Mouse (Mus musculus) forebrain, postnatal 0 days (tissue): ENCODE measurements around the gene Rhox2b. TPM values are rescaled to one million over a fixed set of nuclear protein-coding genes. Genes with fewer than 3 reads are reported as not detected.
"Not testable (repeated sequence)": the region's sequence is repeated elsewhere in the genome, so short reads cannot be mapped to it uniquely, and the experiment has no call there.

Source experiments
- ATAC-seq: fragments of 200-750 bp; cut with Nextera tagmentation; 2 replicates; pipeline ENCODE4 v1.8.0; 2017; ENCODE audit warnings: mild to moderate bottlenecking, moderate library complexity
- DNase-seq: peaks from one replicate; pipeline ENCODE4 v3.0.0-alpha.2; 2015
- H3K27ac ChIP-seq: fragments of 300-500 bp; sonication (generic); 2 replicates; pipeline ENCODE4 v1.5.1; 2014; ENCODE audit warnings: low read depth, mild to moderate bottlenecking, antibody characterized with exemption, low read length, moderate library complexity, mixed read lengths
- H3K27me3 ChIP-seq: fragments of 300-500 bp; sonication (generic); 2 replicates; pipeline ENCODE4 v1.6.1; 2014; ENCODE audit warnings: mild to moderate bottlenecking, low read length, mixed read lengths; ENCODE audit not compliant: insufficient read depth
- H3K36me3 ChIP-seq: fragments of 300-500 bp; sonication (generic); 2 replicates; pipeline ENCODE4 v1.6.1; 2014; ENCODE audit warnings: mild to moderate bottlenecking, moderate library complexity; ENCODE audit not compliant: insufficient read depth
- H3K4me1 ChIP-seq: fragments of 300-500 bp; sonication (generic); 2 replicates; pipeline ENCODE4 v1.6.1; 2014; ENCODE audit warnings: antibody characterized with exemption; ENCODE audit not compliant: insufficient read depth
- H3K4me2 ChIP-seq: fragments of 300-500 bp; sonication (generic); 2 replicates; pipeline ENCODE4 v1.6.1; 2014; ENCODE audit warnings: low read depth, mild to moderate bottlenecking, moderate library complexity
- H3K4me3 ChIP-seq: fragments of 300-500 bp; sonication (generic); 2 replicates; pipeline ENCODE4 v1.5.1; 2014; ENCODE audit warnings: low read depth, low read length, mixed read lengths
- H3K9ac ChIP-seq: fragments of 300-500 bp; sonication (generic); 2 replicates; pipeline ENCODE4 v1.6.1; 2014; ENCODE audit warnings: mild to moderate bottlenecking
- H3K9me3 ChIP-seq: fragments of 300-500 bp; sonication (generic); 2 replicates; pipeline ENCODE4 v1.6.1; 2016; ENCODE audit warnings: low read length
- WGBS: fragments of 180-500 bp; shearing (Covaris S2); extraction: QIAGEN DNeasy Blood & Tissue Kit; methylation state at CpG from one replicate; pipeline ENCODE4 v1.1.7; 2014; 5-methylcytosine and 5-hydroxymethylcytosine counted together
- polyA plus RNA-seq: library from polyadenylated mRNA; unstranded; fragments of >200 nt; fragmentation: Nextera tagmentation; extraction: Ambion mirVana; gene quantifications from 2 replicates; pipeline ENCODE4 v1.2.1, GENCODE M21; 2015
- total RNA-seq: library from RNA; depleted of rRNA; stranded (reverse); fragments of >200 nt; gene quantifications from 2 replicates; pipeline ENCODE4 v1.2.3, GENCODE M21; 2014; rRNA removed

The Rhox2b gene
- total RNA-seq: not detected in 2 replicates
- polyA plus RNA-seq: not detected in 2 replicates

DNA sequence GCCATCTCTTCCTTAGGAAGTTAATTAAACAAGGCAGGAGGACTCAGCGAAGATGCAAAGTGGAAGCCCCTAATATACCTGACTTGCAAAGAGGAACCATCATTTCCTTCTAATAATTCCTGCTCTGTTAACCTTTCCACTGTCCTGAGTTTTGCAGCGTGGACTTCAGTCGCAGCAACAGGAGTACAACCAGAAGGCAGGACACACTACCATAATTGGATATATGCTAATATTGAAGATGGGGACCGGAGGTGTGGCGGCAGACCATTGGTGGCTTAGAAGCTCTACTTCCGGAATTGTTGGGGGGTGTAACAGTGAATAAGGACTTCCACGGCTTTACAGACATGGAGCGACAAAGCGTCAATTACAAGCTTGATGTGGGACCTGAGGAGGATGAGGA lies at the start of gene Rhox2b:
Gene Rhox2b, plus strand, starts transcription at position 301 of the 400 bp plus-strand sequence.
- H3K4me1 ChIP-seq, DNase-seq, H3K9ac ChIP-seq, H3K36me3 ChIP-seq, H3K27ac ChIP-seq, H3K4me2 ChIP-seq, H3K4me3 ChIP-seq, H3K9me3 ChIP-seq, H3K27me3 ChIP-seq, ATAC-seq: not testable (repeated sequence)
- WGBS: no CpG with 5 or more reads among the region's 9 CpGs

DNA sequence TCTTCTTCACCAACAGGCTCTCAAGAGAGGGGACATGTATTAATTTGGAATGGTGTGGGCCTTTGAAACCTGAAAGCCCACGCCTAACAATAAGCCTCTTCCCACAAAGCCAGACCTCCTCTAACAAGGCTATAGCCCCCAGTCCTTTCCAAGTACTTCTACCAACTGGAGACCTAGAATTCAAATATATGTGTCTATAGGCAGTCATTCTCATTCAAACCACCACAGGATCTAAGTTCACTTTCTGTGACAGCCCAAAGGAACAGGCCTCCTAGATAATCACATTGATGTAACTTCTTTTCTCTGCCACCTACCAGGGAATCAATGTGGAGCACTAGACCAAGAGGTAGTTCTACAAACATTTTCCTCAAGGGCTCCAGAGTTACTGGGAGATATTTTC lies 32.1 kb upstream of the Rhox2b start, which contains the start of gene Rhox3a2:
Gene Rhox3a2, plus strand, starts transcription at position 301 of the 400 bp plus-strand sequence.
- not testable (repeated sequence) for H3K36me3 ChIP-seq, H3K9ac ChIP-seq, H3K27me3 ChIP-seq, ATAC-seq, H3K4me1 ChIP-seq, H3K4me3 ChIP-seq, H3K4me2 ChIP-seq, H3K27ac ChIP-seq, H3K9me3 ChIP-seq, DNase-seq
- no CpG with 5 or more reads among the region's 1 CpGs for WGBS

DNA sequence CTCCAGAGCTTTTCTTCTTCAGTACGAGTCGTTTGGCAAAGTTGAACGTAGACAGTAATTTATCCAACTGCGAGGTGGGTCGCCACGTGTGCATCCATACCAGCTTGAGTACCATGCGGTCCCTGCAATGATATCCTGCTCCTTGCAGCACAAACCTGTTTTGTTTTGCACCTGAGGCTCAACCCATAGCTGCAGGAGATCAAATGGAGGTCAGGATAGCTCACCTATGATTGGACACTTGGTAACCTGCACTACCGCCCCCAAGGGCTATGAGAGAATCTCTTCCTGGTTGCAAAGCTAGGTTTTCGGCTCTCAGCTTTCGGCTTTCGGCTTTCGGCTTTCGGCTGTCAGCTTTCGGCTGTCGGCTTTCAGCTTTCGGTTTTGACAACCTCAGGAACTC lies 21.3 kb upstream of the Rhox2b start, which contains the start of gene Rhox4a2:
Gene Rhox4a2, plus strand, starts transcription at position 301 of the 400 bp plus-strand sequence.
- H3K4me3 ChIP-seq, DNase-seq, ATAC-seq, H3K36me3 ChIP-seq, H3K27me3 ChIP-seq, H3K4me1 ChIP-seq, H3K27ac ChIP-seq, H3K4me2 ChIP-seq, H3K9me3 ChIP-seq, H3K9ac ChIP-seq: not testable (repeated sequence)
- 96% methylated on average over 8 of the region's 16 CpGs for WGBS

DNA sequence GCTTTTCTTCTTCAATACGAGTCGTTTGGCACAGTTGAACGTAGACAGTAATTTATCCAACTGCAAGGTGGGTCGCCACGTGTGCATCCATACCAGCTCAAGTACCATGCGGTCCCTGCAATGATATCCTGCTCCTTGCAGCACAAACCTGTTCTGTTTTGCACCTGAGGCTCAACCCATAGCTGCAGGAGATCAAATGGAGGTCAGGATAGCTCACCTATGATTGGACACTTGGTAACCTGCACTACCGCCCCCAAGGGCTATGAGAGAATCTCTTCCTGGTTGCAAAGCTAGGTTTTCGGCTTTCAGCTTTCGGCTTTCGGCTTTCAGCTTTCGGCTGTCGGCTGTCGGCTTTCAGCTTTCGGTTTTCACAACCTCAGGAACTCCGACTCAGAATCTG lies 20.3 kb downstream of the Rhox2b start, which contains the start of gene Rhox4b:
Gene Rhox4b, plus strand, starts transcription at position 301 of the 400 bp plus-strand sequence.
- not testable (repeated sequence) for H3K4me3 ChIP-seq, H3K9ac ChIP-seq, DNase-seq, H3K27ac ChIP-seq, H3K4me2 ChIP-seq, ATAC-seq, H3K9me3 ChIP-seq, H3K4me1 ChIP-seq, H3K36me3 ChIP-seq, H3K27me3 ChIP-seq
- 89% methylated on average over 14 of the region's 15 CpGs for WGBS

DNA sequence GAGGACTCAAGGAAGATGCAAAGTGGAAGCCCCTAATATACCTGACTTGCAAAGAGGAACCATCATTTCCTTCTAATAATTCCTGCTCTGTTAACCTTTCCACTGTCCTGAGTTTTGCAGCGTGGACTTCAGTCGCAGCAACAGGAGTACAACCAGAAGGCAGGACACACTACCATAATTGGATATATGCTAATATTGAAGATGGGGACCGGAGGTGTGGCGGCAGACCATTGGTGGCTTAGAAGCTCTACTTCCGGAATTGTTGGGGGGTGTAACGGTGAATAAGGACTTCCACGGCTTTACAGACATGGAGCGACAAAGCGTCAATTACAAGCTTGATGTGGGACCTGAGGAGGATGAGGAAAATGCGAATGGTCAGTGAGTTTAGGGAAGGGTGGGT lies 41.5 kb downstream of the Rhox2b start, which contains the start of gene Rhox2c:
Gene Rhox2c, plus strand, starts transcription at position 301 of the 400 bp plus-strand sequence.
- not testable (repeated sequence) for H3K9ac ChIP-seq, H3K27ac ChIP-seq, H3K36me3 ChIP-seq, H3K27me3 ChIP-seq, DNase-seq, H3K4me2 ChIP-seq, ATAC-seq, H3K4me1 ChIP-seq, H3K4me3 ChIP-seq, H3K9me3 ChIP-seq
- 100% methylated on average over 5 of the region's 10 CpGs for WGBS

DNA sequence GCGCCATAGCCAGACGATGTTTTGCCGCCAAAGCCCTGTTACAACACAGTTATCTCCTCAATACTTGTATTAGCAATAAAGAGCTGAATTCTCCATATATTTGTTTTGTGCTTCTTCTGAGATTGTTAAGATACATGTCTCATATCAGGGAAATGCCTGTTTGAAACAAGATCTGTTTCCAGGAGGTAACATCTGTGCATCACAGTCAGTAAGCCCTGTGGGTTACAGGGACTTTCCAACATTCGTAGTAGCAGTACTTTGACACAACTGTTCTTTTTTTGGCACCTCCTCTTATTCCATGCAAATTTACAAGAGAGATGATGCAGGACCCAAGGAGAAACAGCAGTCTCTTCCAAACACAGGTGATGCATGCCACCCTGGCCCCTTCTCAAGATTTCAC lies 46.4 kb downstream of the Rhox2b start, which contains the start of gene Rhox3c:
Gene Rhox3c, plus strand, starts transcription at position 301 of the 400 bp plus-strand sequence.
- not testable (repeated sequence) for H3K27me3 ChIP-seq, H3K9ac ChIP-seq, ATAC-seq, H3K4me1 ChIP-seq, H3K4me3 ChIP-seq, H3K9me3 ChIP-seq, DNase-seq, H3K36me3 ChIP-seq, H3K4me2 ChIP-seq, H3K27ac ChIP-seq
- WGBS: 89% methylated on average over 3 of the region's 4 CpGs

Other genes starting within 250 kb of the Rhox2b start
- gene Akap14, start 243.2 kb upstream of the Rhox2b start, total RNA-seq: 0.31 and 0.48 TPM in 2 replicates
- 0.18 and 0.58 TPM in 2 replicates for gene Akap14, start 243.2 kb upstream of the Rhox2b start, polyA plus RNA-seq
- 189 and 244 TPM in 2 replicates for gene Ndufa1, start 220.9 kb upstream of the Rhox2b start, total RNA-seq
- gene Ndufa1, start 220.9 kb upstream of the Rhox2b start, polyA plus RNA-seq: 644 and 741 TPM in 2 replicates
- 4.2 and 7.8 TPM in 2 replicates for gene Rnf113a1, start 220.8 kb upstream of the Rhox2b start, total RNA-seq
- gene Rnf113a1, start 220.8 kb upstream of the Rhox2b start, polyA plus RNA-seq: 22.9 and 24.0 TPM in 2 replicates
- not detected in 2 replicates for gene Gm9, start 201.0 kb upstream of the Rhox2b start, total RNA-seq
- not detected in 2 replicates for gene Gm9, start 201.0 kb upstream of the Rhox2b start, polyA plus RNA-seq
- not detected in 2 replicates for gene Rhox1, start 189.8 kb upstream of the Rhox2b start, total RNA-seq
- gene Rhox1, start 189.8 kb upstream of the Rhox2b start, polyA plus RNA-seq: not detected in 2 replicates
- not detected in 2 replicates for gene Rhox2a, start 167.1 kb upstream of the Rhox2b start, total RNA-seq
- gene Rhox2a, start 167.1 kb upstream of the Rhox2b start, polyA plus RNA-seq: not detected in 2 replicates
- gene Rhox3a, start 162.1 kb upstream of the Rhox2b start, total RNA-seq: not detected in 2 replicates
- not detected in 2 replicates for gene Rhox3a, start 162.1 kb upstream of the Rhox2b start, polyA plus RNA-seq
- not detected in 2 replicates for gene Rhox4a, start 146.7 kb upstream of the Rhox2b start, total RNA-seq
- gene Rhox4a, start 146.7 kb upstream of the Rhox2b start, polyA plus RNA-seq: not detected in 2 replicates
- gene Rhox3a2, start 32.0 kb upstream of the Rhox2b start, total RNA-seq: not detected in 2 replicates
- gene Rhox3a2, start 32.0 kb upstream of the Rhox2b start, polyA plus RNA-seq: not detected in 2 replicates
- gene Rhox4a2, start 21.2 kb upstream of the Rhox2b start, total RNA-seq: not detected in 2 replicates
- gene Rhox4a2, start 21.2 kb upstream of the Rhox2b start, polyA plus RNA-seq: not detected in 2 replicates
- not detected in 2 replicates for gene Rhox4b, start 20.4 kb downstream of the Rhox2b start, total RNA-seq
- not detected in 2 replicates for gene Rhox4b, start 20.4 kb downstream of the Rhox2b start, polyA plus RNA-seq
- not detected in 2 replicates for gene Rhox2c, start 41.6 kb downstream of the Rhox2b start, total RNA-seq
- gene Rhox2c, start 41.6 kb downstream of the Rhox2b start, polyA plus RNA-seq: not detected in 2 replicates
- gene Rhox3c, start 46.5 kb downstream of the Rhox2b start, total RNA-seq: not detected in 2 replicates
- gene Rhox3c, start 46.5 kb downstream of the Rhox2b start, polyA plus RNA-seq: not detected in 2 replicates
- not detected in 2 replicates for gene Rhox4c, start 68.3 kb downstream of the Rhox2b start, total RNA-seq
- not detected in 2 replicates for gene Rhox4c, start 68.3 kb downstream of the Rhox2b start, polyA plus RNA-seq
- not detected in 2 replicates for gene Rhox2d, start 81.4 kb downstream of the Rhox2b start, total RNA-seq
- gene Rhox2d, start 81.4 kb downstream of the Rhox2b start, polyA plus RNA-seq: not detected in 2 replicates
- not detected in 2 replicates for gene Rhox4d, start 102.3 kb downstream of the Rhox2b start, total RNA-seq
- gene Rhox4d, start 102.3 kb downstream of the Rhox2b start, polyA plus RNA-seq: not detected in 2 replicates
- gene Rhox2e, start 118.4 kb downstream of the Rhox2b start, total RNA-seq: not detected in 2 replicates
- not detected in 2 replicates for gene Rhox2e, start 118.4 kb downstream of the Rhox2b start, polyA plus RNA-seq
- not detected in 2 replicates for gene Rhox3e, start 130.0 kb downstream of the Rhox2b start, total RNA-seq
- not detected in 2 replicates for gene Rhox3e, start 130.0 kb downstream of the Rhox2b start, polyA plus RNA-seq
- gene Rhox4e, start 145.3 kb downstream of the Rhox2b start, total RNA-seq: not detected in 2 replicates
- gene Rhox4e, start 145.3 kb downstream of the Rhox2b start, polyA plus RNA-seq: not detected in 2 replicates
- not detected in 2 replicates for gene Rhox2f, start 159.3 kb downstream of the Rhox2b start, total RNA-seq
- gene Rhox2f, start 159.3 kb downstream of the Rhox2b start, polyA plus RNA-seq: not detected in 2 replicates
- not detected in 2 replicates for gene Rhox3f, start 168.9 kb downstream of the Rhox2b start, total RNA-seq
- gene Rhox3f, start 168.9 kb downstream of the Rhox2b start, polyA plus RNA-seq: not detected in 2 replicates
- gene Rhox4f, start 195.6 kb downstream of the Rhox2b start, total RNA-seq: not detected in 2 replicates
- gene Rhox4f, start 195.6 kb downstream of the Rhox2b start, polyA plus RNA-seq: not detected in 2 replicates
- gene Rhox3g, start 216.5 kb downstream of the Rhox2b start, total RNA-seq: not detected in 2 replicates
- gene Rhox3g, start 216.5 kb downstream of the Rhox2b start, polyA plus RNA-seq: not detected in 2 replicates
- gene Rhox2g, start 231.4 kb downstream of the Rhox2b start, total RNA-seq: not detected in 2 replicates
- gene Rhox2g, start 231.4 kb downstream of the Rhox2b start, polyA plus RNA-seq: not detected in 2 replicates
- not detected in 2 replicates for gene Rhox4g, start 239.3 kb downstream of the Rhox2b start, total RNA-seq
- gene Rhox4g, start 239.3 kb downstream of the Rhox2b start, polyA plus RNA-seq: not detected in 2 replicates